Mouse (Mus musculus) lung, embryonic 14.5 days (tissue): Measurements from ENCODE around the gene Tmc4. TPM values are rescaled to one million over a fixed set of nuclear protein-coding genes. Genes with fewer than 3 reads are reported as not detected.
A peak's percentile ranks its signal among the peaks of the same experiment; 100 is the strongest.

ENCODE experiments used
- ATAC-seq: fragments of 200-750 bp; cut with Nextera tagmentation; 2 replicates; pipeline ENCODE4 v1.8.0; 2017; ENCODE audit warnings: mild to moderate bottlenecking, moderate TSS enrichment, moderate library complexity; ENCODE audit not compliant: insufficient read depth
- DNase-seq: peaks from one replicate; pipeline ENCODE4 v3.0.0-alpha.2; 2015
- H3K27ac ChIP-seq: fragments of 300-500 bp; sonication (generic); 2 replicates; pipeline ENCODE4 v1.5.1; 2014; ENCODE audit warnings: low read depth, mild to moderate bottlenecking, moderate library complexity
- H3K27me3 ChIP-seq: fragments of 300-500 bp; sonication (generic); 2 replicates; pipeline ENCODE4 v1.6.1; 2014; ENCODE audit warnings: low read length, control low read depth; ENCODE audit not compliant: insufficient read depth
- H3K36me3 ChIP-seq: fragments of 300-500 bp; sonication (generic); 2 replicates; pipeline ENCODE4 v1.6.1; 2014; ENCODE audit warnings: control low read depth; ENCODE audit not compliant: insufficient read depth
- H3K4me1 ChIP-seq: fragments of 300-500 bp; sonication (generic); 2 replicates; pipeline ENCODE4 v1.6.1; 2014; ENCODE audit warnings: antibody characterized with exemption, control low read depth; ENCODE audit not compliant: insufficient read depth
- H3K4me2 ChIP-seq: fragments of 300-500 bp; sonication (generic); 2 replicates; pipeline ENCODE4 v1.6.1; 2014; ENCODE audit warnings: mild to moderate bottlenecking
- H3K4me3 ChIP-seq: fragments of 300-500 bp; sonication (generic); 2 replicates; pipeline ENCODE4 v1.5.1; 2014; ENCODE audit warnings: low read depth, low read length
- H3K9ac ChIP-seq: fragments of 300-500 bp; sonication (generic); 2 replicates; pipeline ENCODE4 v1.6.1; 2014
- H3K9me3 ChIP-seq: fragments of 300-500 bp; sonication (generic); 2 replicates; pipeline ENCODE4 v1.6.1; 2016; ENCODE audit warnings: low read depth, low read length, control low read depth
- CTCF ChIP-seq: IDR thresholded peaks from 2 replicates; pipeline ENCODE4 v1.5.1; 2016; ENCODE audit warnings: antibody characterized with exemption, low read depth
- WGBS: fragments of 180-500 bp; shearing (Covaris S2); extraction: QIAGEN DNeasy Blood & Tissue Kit; methylation state at CpG from one replicate; pipeline ENCODE4 v1.1.7; 2014; 5-methylcytosine and 5-hydroxymethylcytosine counted together
- microRNA-seq: library from miRNA; unstranded; fragments of <30 nt; microRNA quantifications from one replicate; pipeline ENCODE4, GENCODE M21; 2016; ENCODE audit warnings: borderline number of aligned reads
- polyA plus RNA-seq: library from polyadenylated mRNA; unstranded; fragments of >200 nt; fragmentation: Nextera tagmentation; extraction: Ambion mirVana; gene quantifications from 2 replicates; pipeline ENCODE4 v1.2.1, GENCODE M21; 2014

Gene Tmc4
- polyA plus RNA-seq, 1 experiment from 2014 or later: 16.1 TPM

GRCm38 (mm10) chr7:3630478-3630815 is 46.9 kb downstream of the Tmc4 start:
- WGBS: 49% methylated on average over 3 of the region's 3 CpGs
- peak overlapping the region; percentile 97 for H3K4me2 ChIP-seq
- H3K27me3 ChIP-seq: no peaks in the 10 kb centered on the region
- no peaks in the 10 kb centered on the region for H3K9me3 ChIP-seq
- peak overlapping the region; percentile 67 for H3K4me3 ChIP-seq
- H3K9ac ChIP-seq: peak overlapping the region; percentile 84
- H3K27ac ChIP-seq: no peak overlapping the region
- ATAC-seq (peak; percentile 10; the same call in 1 of the 2 replicates), DNase-seq (no peak)
- 0 out of 2 replicates have a peak, but pooled peaks cover 6% of the 10 kb centered on the region for H3K4me1 ChIP-seq
- peaks cover 49% of the 10 kb centered on the region for H3K36me3 ChIP-seq
- TF ChIP-seq CTCF: no peak

- H3K27ac ChIP-seq: peak within 1 kb of the TSS; percentile 78; the same call in 1 of the 2 replicates
- WGBS: 1% methylated on average over 47 of the region's 47 CpGs
- peak within 1 kb of the TSS; percentile 67 for H3K4me3 ChIP-seq
- H3K9me3 ChIP-seq: no peaks in the 10 kb centered on the region
- 0 out of 2 replicates have a peak, but pooled peaks cover 6% of the 10 kb centered on the region for H3K4me1 ChIP-seq
- peak within 1 kb of the TSS; percentile 84 for H3K9ac ChIP-seq
- no peak for TF ChIP-seq CTCF
- DNase-seq: peak; percentile 98
- peak; percentile 92 for ATAC-seq
- H3K36me3 ChIP-seq: peaks cover 48% of the 10 kb centered on the region
- H3K4me2 ChIP-seq: peak within 1 kb of the TSS; percentile 97
- H3K27me3 ChIP-seq: no peaks in the 10 kb centered on the region
These were observed 47.5 kb downstream of the Tmc4 start, which contains the start of the genes Tfpt and Prpf31 for GRCm38 (mm10) chr7:3629543-3630477. Gene Tfpt, minus strand, starts transcription at chr7:3629929. Gene Prpf31, plus strand, starts transcription at chr7:3629985.

DNA sequence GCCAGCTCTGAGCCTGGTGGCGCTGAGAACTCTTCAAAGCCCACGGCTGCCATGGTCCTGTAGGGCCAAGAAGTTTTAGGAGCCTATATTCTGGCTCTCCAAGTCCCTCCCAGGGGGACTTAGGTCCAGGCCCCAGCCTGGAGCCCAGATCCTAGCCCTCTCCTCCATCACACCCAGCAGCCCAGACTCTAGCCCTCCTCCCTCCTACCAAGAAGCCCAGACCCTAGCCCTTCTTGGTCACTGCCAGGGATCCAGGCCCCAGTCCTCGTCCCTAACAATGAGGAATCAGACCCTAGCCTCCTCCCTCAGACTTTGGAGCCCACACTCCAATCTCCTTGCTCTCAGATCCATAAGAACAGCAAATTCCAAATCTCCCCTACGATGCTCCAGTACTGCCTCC is 48.3 kb downstream of the Tmc4 start:
- ATAC-seq: peak; percentile 30; the same call in 1 of the 2 replicates
- Histone ChIP-seq H3K4me1 (0 out of 2 replicates have a peak, but pooled peaks cover 6% of the 10 kb centered on the region), H3K36me3 (peaks cover 48% of the 10 kb centered on the region), H3K9ac (peak overlapping the region; percentile 84), H3K9me3 (no peaks in the 10 kb centered on the region), H3K27me3 (no peaks in the 10 kb centered on the region), H3K27ac (no peak overlapping the region), H3K4me3 (peak overlapping the region; percentile 67), H3K4me2 (peak overlapping the region; percentile 97)
- WGBS: 28% methylated on average over 4 of the region's 4 CpGs
- TF ChIP-seq CTCF: no peak
- no peak for DNase-seq

DNA sequence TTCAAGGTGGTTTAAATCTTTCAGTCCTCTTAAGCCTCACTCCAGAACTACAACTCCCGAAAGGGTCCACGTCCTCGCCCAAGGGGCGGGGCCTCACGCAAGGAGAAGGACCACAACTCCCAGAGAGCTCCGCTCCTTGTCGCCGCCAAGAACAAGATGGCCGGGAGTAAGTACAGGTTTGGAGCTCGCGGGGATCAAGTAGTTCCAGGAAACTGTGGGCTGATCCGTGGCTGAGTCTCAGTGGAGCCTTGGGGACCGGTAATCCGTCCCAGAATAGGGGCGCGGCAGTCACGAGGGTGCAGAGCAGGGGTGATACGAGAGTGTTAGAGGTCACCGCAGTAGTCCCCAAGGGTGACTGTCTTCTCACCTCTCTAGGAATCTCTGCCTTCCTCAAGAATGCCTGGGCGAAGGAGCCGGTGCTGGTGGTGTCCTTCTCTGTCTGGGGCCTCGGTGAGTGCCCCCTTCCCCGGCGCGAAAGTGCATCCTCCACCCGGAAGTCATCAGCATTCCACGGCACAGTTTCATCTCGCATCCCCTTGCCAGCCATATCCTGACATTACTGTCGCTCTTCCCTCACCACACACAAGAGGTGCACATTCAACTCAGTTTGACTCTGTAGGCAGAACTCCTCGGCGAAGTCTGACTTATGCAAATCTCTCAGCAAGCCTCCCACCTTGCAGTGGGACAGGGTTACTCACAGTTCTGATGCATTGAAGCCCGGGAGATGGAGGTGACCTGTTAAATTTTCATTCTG is 59.9 kb downstream of the Tmc4 start, which contains the start of gene Ndufa3:
TSS of gene Ndufa3 (plus strand) at position 132 of the 754 bp plus-strand sequence.
- DNase-seq (peak; percentile 93), ATAC-seq (peak; percentile 97)
- WGBS: under 1% methylated on average over 32 of the region's 32 CpGs
- Histone ChIP-seq H3K4me1 (no peaks in the 10 kb centered on the region), H3K9ac (peak within 1 kb of the TSS; percentile 77), H3K27ac (0 out of 2 replicates have a peak within 1 kb of the TSS, but pooled peaks have one; percentile 50), H3K36me3 (peaks cover 24% of the 10 kb centered on the region; the same call in 1 of the 2 replicates), H3K4me2 (peak within 1 kb of the TSS; percentile 79), H3K9me3 (no peaks in the 10 kb centered on the region), H3K27me3 (no peaks in the 10 kb centered on the region), H3K4me3 (peak within 1 kb of the TSS; percentile 81)
- no peak for TF ChIP-seq CTCF

DNA sequence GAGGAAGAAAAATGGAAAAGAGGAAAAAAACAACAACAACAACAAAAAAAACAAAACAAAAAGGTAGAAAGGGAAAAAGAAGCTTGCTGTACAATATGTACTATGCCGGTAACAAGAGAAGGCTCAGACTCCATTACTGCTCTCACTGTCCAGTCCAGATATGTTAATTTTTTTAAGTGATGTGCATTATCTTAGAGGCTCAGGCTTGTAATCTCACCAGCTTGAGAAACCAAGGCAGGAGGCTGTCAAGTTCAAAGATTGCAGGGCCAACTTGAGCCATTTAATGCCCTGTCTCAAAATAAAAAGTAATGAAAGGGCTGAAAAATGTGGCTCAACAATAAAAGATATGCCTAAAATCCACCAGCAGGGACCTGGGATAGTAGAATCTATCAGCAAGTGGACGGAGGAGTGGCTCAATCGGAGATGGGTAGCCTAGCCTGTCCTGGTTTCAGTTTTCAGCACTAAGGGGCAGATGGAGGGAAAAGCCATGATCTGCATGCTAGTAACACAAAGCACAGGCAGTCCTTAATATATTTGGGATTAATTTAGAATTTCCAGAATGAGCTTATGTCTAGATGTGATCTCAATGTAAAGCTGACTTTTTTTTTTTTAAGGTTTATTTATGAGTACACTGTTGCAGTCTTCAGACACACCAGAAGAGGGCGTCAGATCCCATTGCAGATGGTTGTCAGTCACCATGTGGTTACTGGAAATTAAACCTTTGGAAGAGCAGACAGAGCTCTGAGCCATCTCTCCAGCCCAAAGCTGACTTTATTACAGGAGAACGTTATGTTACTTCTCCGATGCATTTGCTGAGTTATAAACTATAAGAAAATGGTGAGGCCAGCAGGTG is 60.7 kb downstream of the Tmc4 start:
- 41% methylated on average over 6 of the region's 6 CpGs for WGBS
- H3K4me2 ChIP-seq: peak overlapping the region; percentile 79

DNA sequence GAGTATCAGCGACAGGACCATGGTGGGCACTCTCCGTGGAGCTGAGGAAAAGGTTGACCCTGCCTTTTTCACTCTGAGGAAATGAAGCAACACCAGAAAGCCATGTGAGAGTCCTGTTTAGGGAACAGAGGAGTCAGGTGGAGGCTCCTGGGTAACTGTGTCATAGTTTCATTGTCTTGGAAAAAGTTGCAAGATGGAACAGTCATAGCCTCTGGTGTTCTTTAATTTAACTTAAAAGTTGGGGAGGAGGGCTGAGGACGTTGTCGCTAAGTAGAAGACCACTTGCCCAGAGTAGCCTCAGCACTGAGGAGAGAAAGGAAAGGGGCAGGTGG is 61.3 kb downstream of the Tmc4 start, which contains the start of gene Oscar:
TSS of gene Oscar (minus strand) at position 101 of the 332 bp plus-strand sequence.
- Histone ChIP-seq H3K9me3 (no peaks in the 10 kb centered on the region), H3K36me3 (peaks cover 13% of the 10 kb centered on the region; the same call in 1 of the 2 replicates), H3K9ac (no peak within 1 kb of the TSS), H3K4me1 (no peaks in the 10 kb centered on the region), H3K4me2 (peak within 1 kb of the TSS; percentile 79), H3K4me3 (peak within 1 kb of the TSS; percentile 81; the same call in 1 of the 2 replicates), H3K27me3 (no peaks in the 10 kb centered on the region), H3K27ac (no peak within 1 kb of the TSS)
- ATAC-seq (no peak), DNase-seq (no peak)
- TF ChIP-seq CTCF: no peak
- 77% methylated on average over 4 of the region's 4 CpGs for WGBS

More for the DNA sequence above, 60.7 kb downstream of the Tmc4 start:
- H3K4me1 ChIP-seq: no peaks in the 10 kb centered on the region
- DNase-seq (no peak), ATAC-seq (peak; percentile 57)
- H3K36me3 ChIP-seq: peaks cover 18% of the 10 kb centered on the region; the same call in 1 of the 2 replicates
- no peaks in the 10 kb centered on the region for H3K9me3 ChIP-seq
- TF ChIP-seq CTCF: peak; percentile 65
- H3K27ac ChIP-seq: no peak overlapping the region
- H3K27me3 ChIP-seq: no peaks in the 10 kb centered on the region
- peak overlapping the region; percentile 77; the same call in 1 of the 2 replicates for H3K9ac ChIP-seq
- peak overlapping the region; percentile 81 for H3K4me3 ChIP-seq

Small RNA genes within 50 kb of the gene (microRNA-seq; reads per million reads assigned to microRNA genes)
- gene Mir3572: 4.3 reads per million, percentile 15 among the genes with 10 or more reads in this experiment

Other genes starting within 250 kb of the Tmc4 start
- not detected in 2 replicates for gene Tarm1, start 174.9 kb downstream of the Tmc4 start, polyA plus RNA-seq
- 0.20 TPM in 1 of 2 replicates, not detected in the other for gene Oscar, start 61.4 kb downstream of the Tmc4 start, polyA plus RNA-seq
- 511 and 530 TPM in 2 replicates for gene Ndufa3, start 60.2 kb downstream of the Tmc4 start, polyA plus RNA-seq
- 25.7 and 27.2 TPM in 2 replicates for gene Tfpt, start 47.6 kb downstream of the Tmc4 start, polyA plus RNA-seq
- gene Prpf31, start 47.6 kb downstream of the Tmc4 start, polyA plus RNA-seq: 103 and 112 TPM in 2 replicates
- gene Cnot3, start 32.3 kb downstream of the Tmc4 start, polyA plus RNA-seq: 76.4 and 79.8 TPM in 2 replicates
- gene Leng1, start 11.7 kb downstream of the Tmc4 start, polyA plus RNA-seq: 12.0 and 12.5 TPM in 2 replicates
- gene Tsen34, start 15.3 kb upstream of the Tmc4 start, polyA plus RNA-seq: 277 and 290 TPM in 2 replicates
- 38.0 and 44.2 TPM in 2 replicates for gene Mboat7, start 16.0 kb upstream of the Tmc4 start, polyA plus RNA-seq
- 1,609 and 1,625 TPM in 2 replicates for gene Rps9, start 26.4 kb upstream of the Tmc4 start, polyA plus RNA-seq
- gene Pirb, start 42.8 kb upstream of the Tmc4 start, polyA plus RNA-seq: 0.91 and 1.2 TPM in 2 replicates
- gene Gm15448, start 148.1 kb upstream of the Tmc4 start, polyA plus RNA-seq: not detected in 2 replicates
- gene Pira2, start 167.5 kb upstream of the Tmc4 start, polyA plus RNA-seq: 0.50 and 0.58 TPM in 2 replicates
- 0.41 TPM in 1 of 2 replicates, not detected in the other for gene Gm14548, start 220.6 kb upstream of the Tmc4 start, polyA plus RNA-seq
- gene Lilra6, start 237.9 kb upstream of the Tmc4 start, polyA plus RNA-seq: 0.18 and 0.26 TPM in 2 replicates